Mouse (Mus musculus) CH12.LX (cell line): Measurements from ENCODE around the gene Cxcr1. TPM values are rescaled to one million over a fixed set of nuclear protein-coding genes. Genes with fewer than 3 reads are reported as not detected.

Source experiments
- DNase-seq: peaks from one replicate; pipeline ENCODE4 v3.0.0-alpha.2; 2013; ENCODE audit errors: extremely low read depth
- H3K27ac ChIP-seq: 2 replicates; pipeline ENCODE4 v1.5.1; 2012; ENCODE audit warnings: low read depth, mild to moderate bottlenecking, control low read depth, moderate library complexity; ENCODE audit not compliant: insufficient read depth
- H3K27me3 ChIP-seq: replicated peaks from 2 replicates; pipeline ENCODE3; 2012; ENCODE audit warnings: inconsistent platforms
- H3K36me3 ChIP-seq, 2 experiments: replicated peaks in 1 of 2; 2 replicates each; pipeline versions ENCODE3 to v1.6.1; 2012; ENCODE audit warnings: inconsistent platforms in 1 of 2, low read length in 1 of 2, mild to moderate bottlenecking in 1 of 2, mixed read lengths in 1 of 2, moderate library complexity in 1 of 2; ENCODE audit not compliant: control insufficient read depth in 1 of 2, insufficient read depth in 1 of 2
- H3K4me1 ChIP-seq, 2 experiments: 2 replicates each; pipeline ENCODE4 v1.6.1; 2012; ENCODE audit warnings: inconsistent platforms in 1 of 2, moderate library complexity in 1 of 2; ENCODE audit not compliant: insufficient read depth in 2 of 2, control insufficient read depth in 1 of 2
- H3K4me2 ChIP-seq: 2 replicates; pipeline ENCODE4 v1.6.1; 2012; ENCODE audit warnings: low read depth, mild to moderate bottlenecking, control low read depth; ENCODE audit not compliant: poor library complexity, insufficient read depth, severe bottlenecking
- H3K4me3 ChIP-seq, 3 experiments: fragments of 150-350 bp in 1 of 3; sonication (generic) in 1 of 3; replicated peaks in 1 of 3; 2 replicates each; pipeline versions ENCODE3 to v1.5.1; 2011 to 2012; ENCODE audit warnings: low read depth in 2 of 3, low read length in 2 of 3, mild to moderate bottlenecking in 2 of 3, moderate library complexity in 2 of 3, control low read depth in 1 of 3, improper control_type of control experiment in 1 of 3, inconsistent platforms in 1 of 3, mixed read lengths in 1 of 3; ENCODE audit not compliant: poor library complexity in 1 of 3
- H3K79me2 ChIP-seq: replicated peaks from 2 replicates; pipeline ENCODE4 v1.6.1; 2012; ENCODE audit warnings: mild to moderate bottlenecking, moderate library complexity; ENCODE audit not compliant: control insufficient read depth, poor library complexity, insufficient read depth, severe bottlenecking; ENCODE audit errors: extremely low read depth
- H3K9ac ChIP-seq: 2 replicates; pipeline ENCODE4 v1.6.1; 2012; ENCODE audit warnings: low read depth, mild to moderate bottlenecking, control low read depth, moderate library complexity; ENCODE audit not compliant: insufficient read depth
- H3K9me3 ChIP-seq: replicated peaks from 2 replicates; pipeline ENCODE3; 2012; ENCODE audit warnings: low read length, inconsistent platforms, mixed read lengths
- BHLHE40 ChIP-seq: IDR thresholded peaks from 2 replicates; pipeline ENCODE4 v1.6.1; 2011; ENCODE audit warnings: mild to moderate bottlenecking, low read depth, low read length, improper control_type of control experiment
- CHD1 ChIP-seq: IDR thresholded peaks from 2 replicates; pipeline ENCODE4 v1.6.1; 2012; ENCODE audit warnings: low read depth, low read length, improper control_type of control experiment, inconsistent platforms
- CHD2 ChIP-seq: IDR thresholded peaks from 2 replicates; pipeline ENCODE4 v1.6.1; 2011; ENCODE audit warnings: low read length, improper control_type of control experiment
- CTCF ChIP-seq, 2 experiments: IDR thresholded peaks in 1 of 2; conservative IDR thresholded peaks in 1 of 2; 2 replicates each; pipeline ENCODE4 v1.5.1; 2011 to 2012; ENCODE audit warnings: low read depth in 2 of 2, low read length in 2 of 2, improper control_type of control experiment in 1 of 2, inconsistent platforms in 1 of 2, mild to moderate bottlenecking in 1 of 2, moderate library complexity in 1 of 2
- E2F4 ChIP-seq: IDR thresholded peaks from 2 replicates; pipeline ENCODE4 v1.6.1; 2011; ENCODE audit warnings: low read depth, low read length, improper control_type of control experiment; ENCODE audit not compliant: insufficient replicate concordance
- ELF1 ChIP-seq: IDR thresholded peaks from 2 replicates; pipeline ENCODE4 v1.6.1; 2014; ENCODE audit warnings: low read depth, mild to moderate bottlenecking, inconsistent platforms, low read length, improper control_type of control experiment
- EP300 ChIP-seq: IDR thresholded peaks from 2 replicates; pipeline ENCODE4 v1.6.1; 2011; ENCODE audit warnings: low read length, improper control_type of control experiment
- HCFC1 ChIP-seq: IDR thresholded peaks from 2 replicates; pipeline ENCODE4 v1.6.1; 2012; ENCODE audit warnings: low read depth, mild to moderate bottlenecking, inconsistent platforms, low read length, improper control_type of control experiment
- IRF4 ChIP-seq: IDR thresholded peaks from 2 replicates; pipeline ENCODE4 v1.6.1; 2014; ENCODE audit warnings: low read depth, mild to moderate bottlenecking, inconsistent platforms, low read length, improper control_type of control experiment
- KAT2A ChIP-seq: IDR thresholded peaks from 2 replicates; pipeline ENCODE4 v1.6.1; 2012; ENCODE audit warnings: low read length, improper control_type of control experiment, inconsistent platforms; ENCODE audit not compliant: insufficient replicate concordance
- MAX ChIP-seq: IDR thresholded peaks from 2 replicates; pipeline ENCODE4 v1.6.1; 2011; ENCODE audit warnings: low read length, improper control_type of control experiment
- MAZ ChIP-seq: IDR thresholded peaks from 2 replicates; pipeline ENCODE4 v1.6.1; 2012; ENCODE audit warnings: low read depth, mild to moderate bottlenecking, inconsistent platforms, low read length, improper control_type of control experiment, moderate library complexity
- MXI1 ChIP-seq: IDR thresholded peaks from 2 replicates; pipeline ENCODE4 v1.6.1; 2011; ENCODE audit warnings: mild to moderate bottlenecking, low read depth, low read length, improper control_type of control experiment
- NELFE ChIP-seq: IDR thresholded peaks from 2 replicates; pipeline ENCODE4 v1.6.1; 2011; ENCODE audit warnings: low read depth, low read length, improper control_type of control experiment
- NRF1 ChIP-seq: IDR thresholded peaks from 2 replicates; pipeline ENCODE4 v1.6.1; 2014; ENCODE audit warnings: low read depth, mild to moderate bottlenecking, inconsistent platforms, low read length, improper control_type of control experiment, moderate library complexity
- PAX5 ChIP-seq: IDR thresholded peaks from 2 replicates; pipeline ENCODE4 v1.6.1; 2012; ENCODE audit warnings: low read length, inconsistent platforms, mixed read lengths
- POLR2A ChIP-seq: IDR thresholded peaks from 2 replicates; pipeline ENCODE4 v1.6.1; 2011; ENCODE audit warnings: low read depth, mild to moderate bottlenecking, improper control_type of control experiment, low read length
- POLR2AphosphoS2 ChIP-seq: IDR thresholded peaks from 2 replicates; pipeline ENCODE4 v1.6.1; 2011; ENCODE audit warnings: low read depth, low read length, improper control_type of control experiment
- RAD21 ChIP-seq: IDR thresholded peaks from 2 replicates; pipeline ENCODE4 v1.6.1; 2011; ENCODE audit warnings: low read depth, mild to moderate bottlenecking, low read length, improper control_type of control experiment, moderate library complexity
- RCOR1 ChIP-seq: conservative IDR thresholded peaks from 2 replicates; pipeline ENCODE4 v1.6.1; 2012; ENCODE audit warnings: low read depth, mild to moderate bottlenecking, inconsistent platforms, low read length, improper control_type of control experiment
- SMC3 ChIP-seq: IDR thresholded peaks from 2 replicates; pipeline ENCODE4 v1.6.1; 2011; ENCODE audit warnings: low read depth, low read length, improper control_type of control experiment
- TCF12 ChIP-seq: IDR thresholded peaks from 2 replicates; pipeline ENCODE4 v1.6.1; 2014; ENCODE audit warnings: low read depth, mild to moderate bottlenecking, inconsistent platforms, low read length, improper control_type of control experiment
- UBTF ChIP-seq: IDR thresholded peaks from 2 replicates; pipeline ENCODE4 v1.6.1; 2012; ENCODE audit warnings: low read depth, mild to moderate bottlenecking, inconsistent platforms, low read length, improper control_type of control experiment, moderate library complexity
- USF1 ChIP-seq: IDR thresholded peaks from 2 replicates; pipeline ENCODE4 v1.6.1; 2014; ENCODE audit warnings: low read depth, mild to moderate bottlenecking, inconsistent platforms, low read length, improper control_type of control experiment
- USF2 ChIP-seq: conservative IDR thresholded peaks from 2 replicates; pipeline ENCODE4 v1.6.1; 2011; ENCODE audit warnings: low read depth, low read length, improper control_type of control experiment
- ZC3H11A ChIP-seq: IDR thresholded peaks from 2 replicates; pipeline ENCODE4 v1.6.1; 2012; ENCODE audit warnings: low read depth, mild to moderate bottlenecking, inconsistent platforms, low read length, improper control_type of control experiment
- ZKSCAN1 ChIP-seq: IDR thresholded peaks from 2 replicates; pipeline ENCODE4 v1.6.1; 2012; ENCODE audit warnings: low read depth, inconsistent platforms, low read length, improper control_type of control experiment, borderline replicate concordance
- ZNF384 ChIP-seq: IDR thresholded peaks from 2 replicates; pipeline ENCODE4 v1.6.1; 2012; ENCODE audit warnings: low read depth, low read length, improper control_type of control experiment, inconsistent platforms
- dilution Hi-C: fragments of 300-500 bp; cut with MboI; formaldehyde crosslinking; loops from 2 replicates; pipeline ENCODE4 v1.14.3; 2020; ENCODE audit warnings: low sequenced_read_pairs; ENCODE audit not compliant: extremely low pct_unique_long_range_greater_than_20kb, extremely low pct_ligation_motif_present
- in situ Hi-C: fragments of 300-500 bp; cut with MboI; formaldehyde crosslinking; loops from 3 replicates; pipeline ENCODE4 v1.14.3; 2019; ENCODE audit warnings: low sequenced_read_pairs, low pct_ligation_motif_present, low pct_unique_long_range_greater_than_20kb, mixed read lengths
- polyA plus RNA-seq: library from polyadenylated mRNA; unstranded; fragments of >175 nt; gene quantifications from 2 replicates; pipeline ENCODE4 v1.2.1, GENCODE M21; 2012; ENCODE audit warnings: low read depth; ENCODE audit not compliant: insufficient read length
- total RNA-seq, 2 experiments: library from RNA; depleted of rRNA; stranded (reverse); fragments of 300-350 nt in 1 of 2; fragments of >200 nt in 1 of 2; gene quantifications; 2 replicates each; pipeline ENCODE4 v1.2.3; 2012 to 2014

Gene Cxcr1
- total and polyA plus RNA-seq, 3 experiments: not detected

DNA sequence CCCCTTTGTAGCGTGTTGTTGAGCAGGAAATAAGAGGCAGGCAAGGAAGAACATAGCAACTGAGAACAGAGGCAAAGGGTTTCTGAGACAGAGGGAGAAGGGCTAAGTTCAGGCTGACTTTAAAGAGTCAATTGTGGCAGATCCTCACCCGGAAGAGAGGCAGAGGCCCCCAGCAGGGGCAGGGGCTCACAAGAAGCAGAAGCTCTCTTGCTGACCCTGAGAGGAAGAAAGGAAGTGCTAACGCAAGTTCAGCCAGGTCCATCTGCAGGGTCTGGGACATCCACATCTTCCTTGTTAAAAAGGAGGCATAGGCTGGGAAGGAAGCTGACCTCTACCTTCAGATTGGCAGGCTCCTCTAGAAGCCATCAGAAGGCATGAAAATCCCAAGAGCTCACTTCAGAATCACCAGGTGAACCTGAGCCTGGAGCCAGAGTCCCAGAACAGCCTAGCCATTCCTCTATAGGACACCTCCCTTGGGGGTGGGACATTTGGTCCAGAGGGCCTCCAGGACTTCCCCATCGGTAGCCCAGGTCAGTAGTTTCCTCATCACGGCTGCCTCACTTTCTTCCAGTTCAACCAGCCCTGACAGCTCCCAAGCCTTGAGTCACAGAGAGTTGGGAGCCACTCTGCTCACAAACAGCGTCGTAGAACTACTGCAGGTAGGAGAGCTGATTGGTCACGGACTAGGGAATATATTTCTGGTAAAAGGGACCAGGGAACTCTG, 40.8 kb downstream of the Cxcr1 start, which contains the start of gene Cxcr2:
Gene Cxcr2, plus strand, starts transcription at position 529 of the 724 bp plus-strand sequence.
- TF ChIP-seq EP300: no peak
- no peak for TF ChIP-seq PAX5
- TF ChIP-seq USF1: no peak
- TF ChIP-seq SMC3: no peak
- no peak for TF ChIP-seq POLR2A
- TF ChIP-seq ZNF384: no peak
- TF ChIP-seq HCFC1: no peak
- TF ChIP-seq CTCF (conservative IDR thresholded peaks at IDR 0.05 in 1 of 2, IDR thresholded peaks at IDR 0.05 in 1 of 2; ENCODE audit: low read depth in 2 of 2, low read length in 2 of 2): no peak
- no peak for TF ChIP-seq CHD1
- no peak for TF ChIP-seq NRF1
- no peak for TF ChIP-seq BHLHE40
- no peak for TF ChIP-seq ELF1
- no peak for TF ChIP-seq KAT2A
- TF ChIP-seq TCF12: no peak
- TF ChIP-seq UBTF: no peak
- Histone ChIP-seq H3K9ac (no peak within 1 kb of the TSS), H3K9me3 (no peaks in the 10 kb centered on the region), H3K36me3 (no peaks in the 10 kb centered on the region), H3K4me2 (no peak within 1 kb of the TSS), H3K4me3 (no peak within 1 kb of the TSS), H3K27ac (no peak within 1 kb of the TSS), H3K27me3 (peaks cover 5% of the 10 kb centered on the region), H3K79me2 (no peaks in the 10 kb centered on the region), H3K4me1 (peaks cover 3 to 19% of the 10 kb centered on the region in 2 experiments; a peak in 3 of 4 replicates)
- dilution Hi-C loops: no loop called here
- in situ Hi-C loops: no loop called here
- no peak for DNase-seq

DNA sequence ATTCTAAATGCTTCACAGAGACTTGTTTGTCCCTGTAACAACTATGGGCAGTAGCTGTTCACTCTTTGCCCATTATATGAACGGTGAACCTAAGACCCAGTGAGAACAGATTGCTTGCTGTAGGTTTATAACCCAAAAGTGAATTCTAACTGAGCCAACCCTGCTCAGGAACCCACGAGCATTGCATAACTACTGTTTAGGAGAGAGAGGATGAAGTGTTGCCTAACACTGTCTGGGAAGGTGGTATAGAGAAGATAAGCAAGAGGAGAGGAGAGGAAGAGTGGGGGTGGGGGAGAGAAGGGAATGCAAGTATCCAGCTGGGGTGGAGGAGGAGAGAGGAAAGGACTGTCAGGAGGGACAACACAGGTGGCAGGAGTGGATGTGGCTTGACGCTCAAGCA, 43.3 kb downstream of the Cxcr1 start:
- H3K27me3 ChIP-seq: peaks cover 5% of the 10 kb centered on the region
- H3K4me2 ChIP-seq: no peak overlapping the region
- H3K4me3 ChIP-seq: no peak overlapping the region
- in situ Hi-C loops: no loop called here
- TF ChIP-seq E2F4 (no peak), RAD21 (no peak), ZKSCAN1 (no peak), ZC3H11A (no peak), UBTF (no peak), NELFE (no peak), CHD2 (no peak), PAX5 (no peak), MXI1 (no peak), POLR2AphosphoS2 (no peak), RCOR1 (no peak), SMC3 (no peak), USF2 (no peak), TCF12 (no peak), MAZ (no peak), ELF1 (no peak), CHD1 (no peak), IRF4 (no peak), MAX (no peak), POLR2A (no peak)
- TF ChIP-seq, all 38 proteins: peak for 0
- peaks cover 3 to 36% of the 10 kb centered on the region in 2 experiments; a peak in 2 of 4 replicates for H3K4me1 ChIP-seq
- H3K27ac ChIP-seq: no peak overlapping the region
- DNase-seq: no peak
- H3K36me3 ChIP-seq: no peaks in the 10 kb centered on the region
- dilution Hi-C loops: no loop called here
- no peak overlapping the region for H3K9ac ChIP-seq
- no peaks in the 10 kb centered on the region for H3K9me3 ChIP-seq
- no peaks in the 10 kb centered on the region for H3K79me2 ChIP-seq
